Mouse (Mus musculus): ENCODE data around the gene Ldb2.

Gene Ldb2

GRCm38 (mm10) chr5:44541748-44542147 is 257.7 kb downstream of the Ldb2 start:
- DNase-seq (ENCODE audit: low spot score), result no peak

GRCm38 (mm10) chr5:44538687-44539086 is 260.8 kb downstream of the Ldb2 start:
- DNase-seq (ENCODE audit: low spot score), result no peak

DNA sequence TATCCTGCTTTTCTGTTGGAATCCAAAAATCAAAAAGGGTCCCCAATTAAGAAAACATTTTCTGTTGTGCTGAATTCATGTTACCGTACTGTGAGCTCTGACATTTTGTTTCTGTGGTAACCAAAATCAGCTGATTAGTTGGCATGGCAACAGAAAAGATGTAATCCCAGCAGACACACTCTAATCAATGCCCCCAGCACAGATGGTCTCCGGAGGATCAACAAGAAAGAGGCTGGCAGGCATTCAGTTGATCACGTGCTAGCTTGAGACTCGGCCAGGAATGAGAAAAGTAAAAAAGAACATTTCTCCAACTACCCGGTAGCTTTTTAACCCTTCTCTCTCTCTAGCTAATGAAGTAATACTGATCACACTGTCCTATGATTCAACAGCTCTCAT is 261.5 kb downstream of the Ldb2 start:
- DNase-seq (ENCODE audit: low spot score), result no peak

DNA sequence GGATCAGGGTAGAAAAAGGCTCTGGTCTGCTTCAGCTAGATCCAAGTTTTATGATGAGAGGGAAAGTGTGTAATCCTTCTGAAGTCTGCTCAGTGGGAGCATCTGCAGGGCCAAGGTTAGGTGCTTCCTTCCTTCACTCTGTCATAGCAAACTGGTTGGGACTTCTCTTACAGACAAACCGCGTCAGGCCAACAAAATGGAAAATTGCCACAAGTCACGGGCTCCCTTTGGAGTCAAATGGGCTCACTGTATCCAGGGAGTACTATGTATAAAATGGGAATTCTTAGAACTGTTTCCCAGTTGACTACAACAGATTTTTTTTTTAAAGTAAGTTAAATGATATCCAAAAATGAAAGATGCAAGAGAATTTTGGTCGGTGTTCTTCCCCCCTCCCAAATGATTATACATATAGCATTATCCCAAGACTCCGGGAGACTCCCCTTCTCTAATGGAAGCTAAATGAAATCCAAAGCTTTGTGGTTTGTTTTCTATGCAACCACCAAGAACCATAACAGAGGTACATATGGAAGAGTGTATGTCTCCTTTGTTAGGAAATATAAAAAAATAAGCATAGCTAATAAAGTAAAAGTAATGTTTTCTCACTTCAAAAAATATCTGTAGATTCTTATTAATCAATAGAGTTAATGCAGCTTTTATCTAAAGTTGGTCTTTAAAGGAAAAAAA is 262.0 kb downstream of the Ldb2 start:
- no peak for DNase-seq (ENCODE audit: low spot score)

DNA sequence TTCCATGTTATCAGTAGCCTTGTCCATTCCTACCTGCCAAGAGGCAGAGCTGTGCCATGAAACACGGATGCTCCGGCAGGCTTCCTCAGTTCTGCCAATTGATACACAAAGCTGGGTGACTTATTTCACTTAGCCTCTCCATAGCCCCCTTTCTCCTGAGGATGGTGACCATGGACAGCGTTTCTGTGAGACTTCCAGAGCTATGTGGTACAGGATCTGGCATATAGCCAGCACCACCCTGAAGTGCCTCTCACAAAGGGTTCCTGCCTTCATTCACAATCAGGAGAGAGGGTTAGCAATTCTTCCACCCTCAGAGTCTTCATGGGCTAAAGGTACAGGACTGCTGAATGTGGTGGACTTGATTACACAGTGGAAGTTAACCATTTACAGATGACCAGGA is 270.0 kb downstream of the Ldb2 start:
- no peak for DNase-seq (ENCODE audit: low spot score)

DNA sequence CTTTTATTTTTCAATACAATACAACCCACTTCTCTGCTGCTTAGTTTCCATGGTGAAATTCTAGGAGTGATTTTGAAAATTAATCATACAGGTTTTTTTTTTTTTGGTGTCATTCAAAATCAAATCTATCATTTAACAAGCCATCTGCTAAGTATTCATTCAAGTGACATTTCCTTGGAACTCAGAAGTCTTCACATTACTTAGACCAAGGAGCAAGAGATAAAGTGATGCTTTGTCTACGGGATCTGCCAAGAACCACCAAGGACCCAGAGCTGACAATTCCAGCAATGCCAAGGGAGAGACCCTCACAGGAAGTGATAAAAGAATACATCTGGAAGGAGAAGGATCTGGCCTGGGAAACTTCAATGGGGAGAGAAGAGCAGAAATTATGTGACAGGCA is 270.5 kb downstream of the Ldb2 start:
- no peak for DNase-seq (ENCODE audit: low spot score)

DNA sequence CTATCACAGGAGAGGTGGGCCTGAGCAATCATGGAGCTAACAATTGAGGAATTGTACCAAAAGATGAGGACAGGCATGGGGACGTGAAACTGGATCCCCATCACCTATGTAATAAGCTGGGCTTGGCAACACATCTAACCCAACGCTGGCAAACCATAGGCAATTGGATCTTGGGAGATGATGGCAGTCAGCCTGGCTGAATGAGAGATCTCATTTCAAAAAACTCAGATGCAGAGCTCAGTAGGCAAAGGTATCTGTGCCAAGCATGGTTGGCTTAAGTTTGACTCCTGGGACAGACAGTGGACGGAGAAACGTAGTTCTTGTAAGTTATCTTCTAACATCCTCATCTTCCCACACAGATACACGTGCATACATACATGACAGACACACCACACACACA is 294.3 kb downstream of the Ldb2 start:
- DNase-seq (ENCODE audit: low spot score), result no peak

DNA sequence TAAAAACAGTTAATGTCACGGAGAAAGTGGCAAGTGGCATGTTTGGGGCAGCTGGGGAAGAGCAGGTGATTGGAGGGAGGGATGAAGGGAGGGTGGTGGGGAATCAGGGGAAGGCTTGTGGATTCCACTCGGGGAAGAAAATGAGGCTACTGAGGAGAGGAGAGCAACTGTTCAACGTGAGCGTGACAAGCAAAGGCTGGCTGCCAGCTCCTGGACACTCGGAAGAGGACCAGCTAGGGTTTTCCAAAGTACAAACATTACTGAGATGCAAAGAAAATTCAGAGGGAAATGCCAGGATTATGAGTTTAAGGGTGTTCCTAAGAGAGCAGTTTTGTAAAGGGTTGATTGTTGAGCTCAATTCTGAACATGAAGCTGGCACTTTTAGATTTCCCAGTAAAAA is 294.7 kb downstream of the Ldb2 start:
- DNase-seq (ENCODE audit: low spot score), result no peak

DNA sequence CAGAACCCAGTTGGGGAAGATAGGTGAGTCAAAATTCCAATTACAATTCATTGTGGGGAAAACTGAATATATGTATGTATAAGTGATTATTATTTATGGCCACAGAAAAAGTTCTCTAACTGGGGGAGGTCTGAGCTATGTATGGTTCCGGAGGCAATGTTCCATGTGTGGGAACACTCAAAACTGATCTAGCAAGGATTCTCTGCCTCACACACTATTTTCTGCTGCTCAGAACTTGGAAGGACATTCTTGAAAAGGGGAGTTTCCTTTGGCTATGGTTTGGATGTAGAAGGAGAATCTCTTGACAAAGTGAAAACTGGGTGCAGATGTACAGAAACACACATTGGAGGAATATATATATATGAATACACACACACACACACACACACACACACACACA is 301.3 kb downstream of the Ldb2 start:
- no peak for DNase-seq (ENCODE audit: low spot score)

GRCm38 (mm10) chr5:44496854-44497253 is 302.6 kb downstream of the Ldb2 start:
- no peak for DNase-seq (ENCODE audit: low spot score)

DNA sequence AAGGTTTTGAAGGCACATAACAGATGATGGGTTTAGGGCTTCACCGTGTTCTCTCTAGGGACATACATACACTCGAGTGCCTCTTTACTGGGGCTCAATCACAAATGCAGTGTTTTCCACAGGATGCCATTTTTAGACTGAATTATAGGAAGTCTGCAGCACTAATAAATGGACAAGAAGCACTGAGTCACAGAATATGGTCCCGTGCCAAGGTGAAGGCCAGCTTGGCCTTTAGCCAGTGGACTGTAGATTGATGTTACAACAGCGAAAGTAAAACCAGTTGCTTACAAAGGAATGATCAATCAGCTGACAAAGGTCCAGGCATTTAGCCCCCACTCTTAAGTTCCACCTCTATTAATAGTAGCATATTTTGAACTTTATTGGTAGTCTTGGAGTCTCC is 304.4 kb downstream of the Ldb2 start:
- DNase-seq (ENCODE audit: low spot score), result no peak

DNA sequence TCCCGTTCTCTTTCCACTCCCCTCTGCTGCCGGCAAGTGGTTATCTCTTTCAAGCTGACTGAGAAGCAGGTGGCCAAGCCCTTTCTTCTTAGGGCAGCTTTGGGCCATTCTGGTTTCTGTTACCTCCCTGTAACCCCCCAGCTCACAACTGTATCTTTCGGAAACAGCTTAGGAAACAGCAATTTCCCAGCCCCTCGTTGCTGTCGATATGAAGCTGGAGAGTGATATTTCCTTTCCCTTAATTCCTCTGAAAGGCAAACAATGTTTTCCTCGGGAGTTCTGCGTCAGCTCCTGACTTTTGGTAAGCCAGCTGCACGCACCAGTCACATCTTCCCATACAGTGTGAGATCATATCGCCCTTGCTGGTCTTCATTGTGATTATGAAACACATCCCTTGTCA is 305.3 kb downstream of the Ldb2 start:
- no peak for DNase-seq (ENCODE audit: low spot score)

- DNase-seq (ENCODE audit: low spot score), result no peak
These were observed 308.0 kb downstream of the Ldb2 start for GRCm38 (mm10) chr5:44491526-44491925.

GRCm38 (mm10) chr5:44490462-44490861 is 309.0 kb downstream of the Ldb2 start:
- no peak for DNase-seq (ENCODE audit: low spot score)

DNA sequence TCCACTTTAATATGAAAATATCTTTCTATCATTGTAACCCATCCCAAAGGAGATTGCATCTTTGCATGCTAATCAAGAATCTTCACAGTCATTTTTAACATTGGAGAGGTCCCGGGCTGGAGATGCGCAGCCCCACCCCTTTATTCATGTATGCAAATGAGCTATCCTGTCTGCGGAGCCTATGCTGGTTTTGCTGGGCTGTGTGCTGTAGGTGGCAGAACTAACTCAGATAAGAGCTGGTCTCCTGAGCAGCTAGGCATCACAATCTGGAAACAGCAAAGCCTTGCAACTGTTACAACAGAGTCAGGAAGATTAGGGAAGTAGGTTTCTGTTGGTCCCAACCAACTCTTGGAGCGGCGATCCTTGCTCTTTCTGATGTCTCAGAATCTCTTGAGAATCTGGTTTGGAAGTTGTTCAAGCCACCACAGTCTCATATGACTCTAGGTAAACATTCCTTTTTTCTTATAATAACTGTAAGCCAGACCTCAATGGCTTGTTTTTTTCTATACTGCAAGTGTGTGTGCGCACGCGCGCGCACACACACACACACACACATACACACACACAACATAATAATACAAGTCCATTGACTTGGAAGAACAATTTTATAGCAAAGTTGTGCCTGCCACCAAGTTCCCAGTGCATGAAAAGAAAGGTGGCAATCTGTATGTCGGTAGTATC is 315.9 kb downstream of the Ldb2 start:
- no peak for DNase-seq (ENCODE audit: low spot score)

DNA sequence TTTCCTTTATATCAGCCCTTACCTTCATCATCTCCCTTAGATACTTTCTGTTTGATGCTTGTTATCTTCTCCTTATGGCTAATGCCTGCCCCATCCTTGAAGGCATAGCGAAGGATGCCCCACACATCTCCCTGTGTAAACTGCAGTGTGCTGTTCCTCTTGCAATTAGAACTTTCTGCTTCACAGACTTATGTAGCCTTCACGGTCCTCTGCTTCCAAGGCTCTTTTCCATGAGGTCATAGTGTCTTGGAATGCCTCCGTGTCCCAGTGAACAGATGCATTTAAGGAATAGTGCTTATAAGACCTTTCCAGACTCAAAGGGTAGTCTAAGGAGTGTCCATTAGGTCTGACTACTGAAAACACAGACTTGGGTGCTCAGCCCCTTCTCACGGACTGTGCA is 318.1 kb downstream of the Ldb2 start:
- no peak for DNase-seq (ENCODE audit: low spot score)

- DNase-seq (ENCODE audit: low spot score), result no peak
These were observed 323.1 kb downstream of the Ldb2 start for GRCm38 (mm10) chr5:44476356-44476755.

GRCm38 (mm10) chr5:44475543-44475942 is 323.9 kb downstream of the Ldb2 start:
- DNase-seq (ENCODE audit: low spot score), result no peak

- no peak for DNase-seq (ENCODE audit: low spot score)
These were observed 325.4 kb downstream of the Ldb2 start for GRCm38 (mm10) chr5:44473857-44474762.

GRCm38 (mm10) chr5:44465238-44465637 is 334.2 kb downstream of the Ldb2 start:
- no peak for DNase-seq (ENCODE audit: low spot score)

Measured in testis, postnatal 10 days (tissue).